Mouse (Mus musculus) left cerebral cortex, postnatal 10 days (tissue): ENCODE measurements around the gene Ttll9. TPM values are rescaled to one million over a fixed set of nuclear protein-coding genes. Genes with fewer than 3 reads are reported as not detected.

Experiments used
- DNase-seq, 2 experiments: peaks; one replicate each; pipeline ENCODE4 v3.0.0; 2021 to 2022; ENCODE audit warnings: low spot score in 2 of 2, mixed read lengths in 1 of 2; ENCODE audit errors: extremely low spot score in 1 of 2
- intact Hi-C: fragments of 180-260 bp; cut with DNase I; formaldehyde crosslinking; loops from one replicate; pipeline ENCODE4 v1.15.1; 2025
- total RNA-seq, 2 experiments: library from RNA; stranded (reverse); gene quantifications; 2 replicates each; pipeline ENCODE4 v1.2.3; 2021

Gene Ttll9
- 1 to 10 TPM; 3.9 to 4.6 TPM for total RNA-seq

GRCm38 (mm10) chr2:152962091-152962793 is at the start of gene Ttll9:
Gene Ttll9, plus strand, starts transcription at chr2:152962485.
- DNase-seq: peak; percentile 84 to 86

GRCm38 (mm10) chr2:152913471-152913870 is 48.8 kb upstream of the Ttll9 start:
- intact Hi-C loops: no loop called here

More at GRCm38 (mm10) chr2:152962091-152962793, at the start of gene Ttll9:
- intact Hi-C loops: no loop called here

GRCm38 (mm10) chr2:152914310-152915120 is 47.8 kb upstream of the Ttll9 start:
- intact Hi-C loops: loop anchor here (2.0 to 5.0 kb wide), 2 partner anchors 103 to 228 kb away; partner anchors contain the start of gene Pdrg1
- peak; percentile 88 to 91 for DNase-seq

More at GRCm38 (mm10) chr2:152913471-152913870, 48.8 kb upstream of the Ttll9 start:
- DNase-seq: no peak

- intact Hi-C loops: loop anchor here (2.0 to 5.0 kb wide), 2 partner anchors 102 to 227 kb away; partner anchors contain the start of gene Pdrg1
- DNase-seq: no peak
These were observed 46.8 kb upstream of the Ttll9 start for GRCm38 (mm10) chr2:152915453-152915852.

GRCm38 (mm10) chr2:152916111-152916510 is 46.2 kb upstream of the Ttll9 start:
- intact Hi-C loops: loop anchor here (5.0 kb wide), 1 partner anchor 101 kb away; the partner anchor contains the start of gene Pdrg1
- no peak for DNase-seq

GRCm38 (mm10) chr2:152917671-152918070 is 44.6 kb upstream of the Ttll9 start:
- intact Hi-C loops: loop anchor here (5.0 kb wide), 1 partner anchor 100 kb away; the partner anchor contains the start of gene Pdrg1
- DNase-seq: no peak

GRCm38 (mm10) chr2:152922376-152922775 is 39.9 kb upstream of the Ttll9 start:
- intact Hi-C loops: no loop called here
- no peak for DNase-seq

GRCm38 (mm10) chr2:152923621-152924020 is 38.7 kb upstream of the Ttll9 start:
- no peak for DNase-seq
- intact Hi-C loops: no loop called here

GRCm38 (mm10) chr2:152924128-152924527 is 38.2 kb upstream of the Ttll9 start:
- intact Hi-C loops: no loop called here
- no peak for DNase-seq

GRCm38 (mm10) chr2:152924543-152924942 is 37.7 kb upstream of the Ttll9 start:
- intact Hi-C loops: no loop called here
- DNase-seq: no peak

GRCm38 (mm10) chr2:152925189-152925872 is 37.0 kb upstream of the Ttll9 start:
- peak in 1 of 2 experiments; percentile 89 for DNase-seq
- intact Hi-C loops: no loop called here

GRCm38 (mm10) chr2:152926896-152927295 is 35.4 kb upstream of the Ttll9 start:
- intact Hi-C loops: no loop called here
- DNase-seq: no peak

GRCm38 (mm10) chr2:152927371-152927770 is 34.9 kb upstream of the Ttll9 start:
- no peak for DNase-seq
- intact Hi-C loops: no loop called here

- DNase-seq: no peak
- intact Hi-C loops: no loop called here
These were observed 33.9 kb upstream of the Ttll9 start for GRCm38 (mm10) chr2:152928219-152928987.

- intact Hi-C loops: no loop called here
- DNase-seq: no peak
These were observed 33.3 kb upstream of the Ttll9 start for GRCm38 (mm10) chr2:152928988-152929370.

GRCm38 (mm10) chr2:152930276-152930675 is 32.0 kb upstream of the Ttll9 start:
- peak in 1 of 2 experiments; percentile 81 for DNase-seq
- intact Hi-C loops: no loop called here

- intact Hi-C loops: no loop called here
- DNase-seq: peak in 1 of 2 experiments; percentile 58
These were observed 30.7 kb upstream of the Ttll9 start for GRCm38 (mm10) chr2:152931456-152932160.

GRCm38 (mm10) chr2:152933048-152933447 is 29.2 kb upstream of the Ttll9 start, which contains the start of gene Foxs1:
Gene Foxs1, minus strand, starts transcription at chr2:152933208.
- peak in 1 of 2 experiments; percentile 71 for DNase-seq
- intact Hi-C loops: no loop called here
